In genomic region chr17:80061783-80062619, GRCm38 (mm10) we compare ENCODE assay signal across 8 mouse cellular contexts. TPM values are rescaled to one million over a fixed set of nuclear protein-coding genes. Genes with fewer than 3 reads are reported as not detected.
A peak's percentile ranks its signal among the peaks of the same experiment; 100 is the strongest.
DNase-seq lines count a peak whose midpoint lies in the region; ATAC-seq and TF ChIP-seq lines count a peak whose summit lies in the region.

TSS of gene Hnrnpll (minus strand) at chr17:80062334.

- peak; percentile 93 for DNase-seq in CD4-positive helper T cell, adult 2 months (ENCODE audit: low read depth, low spot score)
- DNase-seq in brain, embryonic 18.5 days (ENCODE audit: low read depth, low spot score), result peak; percentile 94
- peak; percentile 97 for DNase-seq in kidney, postnatal 0 days (ENCODE audit: low spot score)
- peak; percentile 98 for DNase-seq in liver, embryonic 11.5 days (ENCODE audit: low spot score)
- peak; percentile 96 for DNase-seq in naive thymus-derived CD4-positive, alpha-beta T cell, adult 2 months (ENCODE audit: low read depth)

- H3K36me3 ChIP-seq in heart, embryonic 12.5 days, result no peaks in the 10 kb centered on the region
- no peaks in the 10 kb centered on the region for H3K36me3 ChIP-seq in kidney, postnatal 0 days (ENCODE audit: insufficient read depth, low read length)
- H3K36me3 ChIP-seq in liver, embryonic 11.5 days (ENCODE audit: control insufficient read depth, insufficient read depth, low read length), result no peaks in the 10 kb centered on the region
- no peaks in the 10 kb centered on the region; the same call in 1 of the 2 replicates for H3K36me3 ChIP-seq in stomach, embryonic 14.5 days (ENCODE audit: control insufficient read depth, insufficient read depth, low read length)

- peak within 1 kb of the TSS; percentile 99 for H3K9ac ChIP-seq in heart, embryonic 12.5 days
- H3K9ac ChIP-seq in kidney, postnatal 0 days (ENCODE audit: low read depth, low read length), result peak within 1 kb of the TSS; percentile 97
- peak within 1 kb of the TSS; percentile 96 for H3K9ac ChIP-seq in liver, embryonic 11.5 days (ENCODE audit: low read depth, low read length)
- peak within 1 kb of the TSS; percentile 98 for H3K9ac ChIP-seq in stomach, embryonic 14.5 days (replicated peaks; ENCODE audit: low read depth, low read length)

- TF ChIP-seq CTCF in kidney, postnatal 0 days (IDR thresholded peaks at IDR 0.05; ENCODE audit: low read depth), result peak; percentile 17; the same call in 1 of the 2 replicates

- H3K4me3 ChIP-seq in heart, embryonic 12.5 days, result peak within 1 kb of the TSS; percentile 94
- peak within 1 kb of the TSS; percentile 96 for H3K4me3 ChIP-seq in kidney, postnatal 0 days (replicated peaks; ENCODE audit: low read depth, low read length)
- H3K4me3 ChIP-seq in liver, embryonic 11.5 days (ENCODE audit: low read depth, low read length), result peak within 1 kb of the TSS; percentile 90
- H3K4me3 ChIP-seq in stomach, embryonic 14.5 days (ENCODE audit: low read depth, low read length), result peak within 1 kb of the TSS; percentile 97

- peaks cover 21% of the 10 kb centered on the region for H3K4me1 ChIP-seq in heart, embryonic 12.5 days (replicated peaks)
- H3K4me1 ChIP-seq in kidney, postnatal 0 days (replicated peaks; ENCODE audit: insufficient read depth, low read length), result peaks cover 4% of the 10 kb centered on the region; the same call in 1 of the 2 replicates
- H3K4me1 ChIP-seq in liver, embryonic 11.5 days (replicated peaks; ENCODE audit: control insufficient read depth, insufficient read depth, low read length), result peaks cover 16% of the 10 kb centered on the region
- H3K4me1 ChIP-seq in stomach, embryonic 14.5 days (ENCODE audit: control insufficient read depth, insufficient read depth, low read length), result peaks cover 12% of the 10 kb centered on the region; the same call in 1 of the 2 replicates

- peak within 1 kb of the TSS; percentile 81 for H3K4me2 ChIP-seq in heart, embryonic 12.5 days
- H3K4me2 ChIP-seq in kidney, postnatal 0 days (ENCODE audit: low read length), result peak within 1 kb of the TSS; percentile 82
- peak within 1 kb of the TSS; percentile 93 for H3K4me2 ChIP-seq in liver, embryonic 11.5 days
- peak within 1 kb of the TSS; percentile 85 for H3K4me2 ChIP-seq in stomach, embryonic 14.5 days (replicated peaks; ENCODE audit: low read depth, low read length)

- under 1% methylated on average over 95 of the region's 97 CpGs for WGBS in heart, embryonic 12.5 days
- WGBS in kidney, postnatal 0 days, result under 1% methylated on average over 79 of the region's 97 CpGs
- under 1% methylated on average over 85 of the region's 97 CpGs for WGBS in liver, embryonic 11.5 days
- WGBS in stomach, embryonic 14.5 days, result under 1% methylated on average over 94 of the region's 97 CpGs

- H3K27me3 ChIP-seq in heart, embryonic 12.5 days (replicated peaks), result no peaks in the 10 kb centered on the region
- no peaks in the 10 kb centered on the region for H3K27me3 ChIP-seq in kidney, postnatal 0 days (ENCODE audit: insufficient read depth, low read length)
- no peaks in the 10 kb centered on the region for H3K27me3 ChIP-seq in liver, embryonic 11.5 days (replicated peaks; ENCODE audit: control insufficient read depth, insufficient read depth, low read length)
- H3K27me3 ChIP-seq in stomach, embryonic 14.5 days (ENCODE audit: control insufficient read depth, insufficient read depth, low read length), result no peaks in the 10 kb centered on the region

- peak; percentile 90 for ATAC-seq in erythroid progenitor cell, adult 5-6 weeks (replicated peaks; ENCODE audit: low FRiP score, poor library complexity, severe bottlenecking)
- ATAC-seq in heart, embryonic 12.5 days (ENCODE audit: insufficient number of reproducible peaks, low FRiP score), result peak; percentile 97
- ATAC-seq in kidney, postnatal 0 days (replicated peaks; ENCODE audit: low FRiP score, low read depth), result peak; percentile 97
- ATAC-seq in liver, embryonic 11.5 days (replicated peaks; ENCODE audit: low FRiP score), result peak; percentile 97
- peak; percentile 99 for ATAC-seq in stomach, embryonic 14.5 days (ENCODE audit: insufficient number of reproducible peaks, insufficient read depth, low FRiP score, low read depth)

- peak within 1 kb of the TSS; percentile 100 for H3K27ac ChIP-seq in heart, embryonic 12.5 days (ENCODE audit: poor library complexity, severe bottlenecking)
- peak within 1 kb of the TSS; percentile 99 for H3K27ac ChIP-seq in kidney, postnatal 0 days
- peak within 1 kb of the TSS; percentile 99 for H3K27ac ChIP-seq in liver, embryonic 11.5 days (ENCODE audit: low read depth, low read length)
- H3K27ac ChIP-seq in stomach, embryonic 14.5 days (ENCODE audit: low read length), result peak within 1 kb of the TSS; percentile 100

- H3K9me3 ChIP-seq in heart, embryonic 12.5 days (replicated peaks), result no peaks in the 10 kb centered on the region
- H3K9me3 ChIP-seq in kidney, postnatal 0 days (replicated peaks; ENCODE audit: low read length), result no peaks in the 10 kb centered on the region
- no peaks in the 10 kb centered on the region for H3K9me3 ChIP-seq in liver, embryonic 11.5 days (ENCODE audit: control insufficient read depth, low read length)
- H3K9me3 ChIP-seq in stomach, embryonic 14.5 days (ENCODE audit: control insufficient read depth, low read depth, low read length), result no peaks in the 10 kb centered on the region

RNA-seq across cellular contexts. Expression of gene Hnrnpll, which starts in this region (rescaled TPM):
- 53.0 and 60.4 TPM in 2 replicates for total RNA-seq in erythroid progenitor cell, adult 5-6 weeks (2015; ENCODE audit: low replicate concordance)
- total RNA-seq in erythroid progenitor cell, adult 5-6 weeks (2017; ENCODE audit: low replicate concordance), result 37.4 and 64.8 TPM in 2 replicates
- 60.6 and 63.5 TPM in 2 replicates for polyA plus RNA-seq in heart, embryonic 12.5 days (2016; fragmentation: Nextera tagmentation; extraction: Ambion mirVana)
- 42.2 and 48.0 TPM in 2 replicates for polyA plus RNA-seq in kidney, postnatal 0 days (2015; fragmentation: Nextera tagmentation; extraction: Ambion mirVana)
- 57.2 and 65.9 TPM in 2 replicates for polyA plus RNA-seq in liver, embryonic 11.5 days (2014; fragmentation: Nextera tagmentation; extraction: Ambion mirVana)
- polyA plus RNA-seq in stomach, embryonic 14.5 days (2014; fragmentation: Nextera tagmentation; extraction: Ambion mirVana), result 65.6 and 66.6 TPM in 2 replicates

Comparison
In these comparisons a context has a peak if more than half of its experiments do, and no peak if none do; other contexts are left out.
1. Peak in every context shown above with its lines: DNase-seq, ATAC-seq, H3K4me3 ChIP-seq and H3K27ac ChIP-seq.